Mouse (Mus musculus): Measurements from ENCODE around the gene Ckap2. TPM values are rescaled to one million over a fixed set of nuclear protein-coding genes. Genes with fewer than 3 reads are reported as not detected.

Ckap2 gene
- polyA plus RNA-seq (2012; rRNA removed), result 2.8 and 3.6 TPM in 2 replicates

DNA sequence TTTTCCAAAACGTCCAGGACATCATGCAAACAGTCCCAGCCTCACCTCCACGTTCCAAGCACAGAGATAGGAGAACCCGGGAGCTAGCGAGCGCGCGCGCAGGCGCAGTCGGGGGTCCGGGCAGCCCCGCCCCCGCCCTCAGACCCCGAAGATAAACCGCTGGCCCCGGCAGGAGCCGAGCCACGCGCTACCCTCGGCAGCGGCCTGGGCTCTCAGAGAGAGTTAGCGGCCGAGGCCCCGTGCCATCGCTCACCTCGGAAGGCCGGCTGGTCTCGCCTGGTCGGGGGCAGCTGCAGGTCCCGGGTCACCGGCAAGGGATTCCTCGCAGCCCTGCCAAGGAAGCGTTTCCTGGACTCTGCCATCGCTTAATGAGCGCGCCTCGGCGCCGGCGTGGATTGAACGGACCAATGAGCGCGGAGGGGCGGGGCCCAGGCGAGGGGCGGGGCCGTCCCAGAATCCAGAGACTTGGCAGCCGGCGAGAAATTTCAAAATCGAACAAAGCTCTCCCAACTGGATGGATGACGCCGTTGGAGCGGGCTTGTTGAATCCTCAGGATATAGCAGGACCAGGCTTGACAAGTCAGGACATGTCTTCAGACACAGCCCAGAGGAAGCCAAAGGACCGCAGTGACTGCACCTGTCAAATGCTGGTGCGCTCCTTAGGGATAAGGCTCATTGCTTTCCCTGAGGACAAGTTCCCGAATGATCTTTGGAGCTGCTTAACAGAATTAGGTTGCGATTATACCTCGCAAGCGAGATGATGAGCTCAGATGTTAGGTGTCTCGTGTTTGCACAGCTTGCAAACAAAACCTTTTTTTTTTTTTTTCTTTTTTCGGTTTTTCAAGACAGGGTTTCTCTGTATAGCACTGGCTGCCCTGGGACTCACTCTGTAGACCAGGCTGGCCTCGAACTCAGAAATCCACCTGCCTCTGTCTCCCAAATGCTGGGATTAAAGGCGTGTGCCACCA is at the start of gene Ckap2:
Gene Ckap2, minus strand, starts transcription at position 389 of the 967 bp plus-strand sequence.

DNA sequence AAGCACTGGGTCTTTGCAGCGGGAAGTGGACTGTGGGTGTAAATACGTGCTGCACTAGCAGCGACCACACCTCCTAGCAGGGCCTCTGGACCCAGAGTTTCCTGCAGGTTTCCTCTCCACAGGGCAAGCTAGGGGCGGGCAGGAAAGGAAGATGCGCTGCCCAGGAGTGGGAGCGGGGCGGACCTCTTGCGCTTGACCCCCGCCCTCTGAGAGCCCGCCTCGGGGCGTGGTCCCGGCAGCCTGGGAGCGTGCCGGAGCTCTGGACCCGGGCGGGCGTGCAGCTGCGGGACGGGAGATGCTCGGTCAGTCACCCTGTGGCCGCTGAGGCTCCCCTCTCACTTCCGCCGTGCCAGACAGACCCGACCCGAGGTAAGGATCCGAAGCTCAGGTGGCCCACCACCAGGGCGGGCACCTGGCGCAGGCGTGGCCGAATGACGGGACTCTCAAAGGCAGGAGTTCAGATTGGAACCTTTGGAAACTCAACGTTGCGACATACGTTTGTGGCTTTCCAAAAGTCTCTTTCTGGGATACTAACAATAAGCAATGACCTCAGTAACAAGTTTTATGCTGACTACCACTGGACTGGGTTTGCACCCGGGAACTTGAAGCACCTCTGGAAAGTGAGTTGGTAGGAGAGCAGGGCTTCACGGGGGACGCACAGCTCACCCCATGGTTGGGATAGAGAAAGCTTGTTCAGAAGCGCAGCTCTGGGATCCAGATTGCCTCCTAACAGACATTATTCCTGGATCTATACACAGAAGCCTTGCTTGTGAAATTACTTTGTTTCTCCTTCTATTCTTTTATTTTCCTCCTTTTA is 41.6 kb upstream of the Ckap2 start, which contains the start of gene Thsd1:
Gene Thsd1, plus strand, starts transcription at position 253 of the 817 bp plus-strand sequence.

DNA sequence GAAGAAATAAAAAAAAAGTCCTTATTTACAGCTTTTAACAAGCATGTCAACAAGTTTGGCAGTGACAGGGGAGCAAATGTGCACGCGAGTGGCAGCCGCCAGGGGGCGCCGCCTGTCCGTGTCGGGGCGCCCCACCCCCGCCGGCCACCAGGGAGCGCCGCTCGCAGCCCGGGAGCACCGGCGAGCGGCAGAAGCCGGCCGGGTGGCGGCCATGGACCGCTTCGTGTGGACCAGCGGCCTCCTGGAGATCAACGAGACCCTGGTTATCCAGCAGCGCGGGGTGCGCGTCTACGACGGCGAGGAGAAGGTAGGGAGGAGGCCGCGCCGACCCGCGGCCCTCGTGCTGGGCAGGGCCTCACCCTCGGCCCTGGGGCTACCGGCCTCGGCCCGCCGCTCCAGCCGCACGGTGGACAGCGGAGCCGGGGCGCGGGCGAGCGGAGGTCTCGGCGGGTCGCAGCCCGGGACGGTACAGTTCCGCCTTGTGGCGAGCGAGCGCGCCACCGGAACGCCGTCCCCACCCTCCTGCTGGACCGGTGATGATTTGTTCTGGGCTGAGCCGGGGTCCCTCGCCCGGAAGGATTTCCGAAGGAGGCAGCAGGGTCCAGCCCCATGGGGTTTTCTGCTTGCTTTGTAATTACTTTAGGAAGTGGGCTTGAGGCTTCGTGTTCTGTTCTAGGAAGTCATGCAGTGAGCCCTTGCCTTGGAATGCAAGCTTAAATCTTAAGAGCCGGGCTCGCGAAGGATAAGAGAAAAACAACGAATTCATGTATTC is 7.2 kb upstream of the Ckap2 start, which contains the start of gene Vps36:
Gene Vps36, plus strand, starts transcription at position 150 of the 772 bp plus-strand sequence.

DNA sequence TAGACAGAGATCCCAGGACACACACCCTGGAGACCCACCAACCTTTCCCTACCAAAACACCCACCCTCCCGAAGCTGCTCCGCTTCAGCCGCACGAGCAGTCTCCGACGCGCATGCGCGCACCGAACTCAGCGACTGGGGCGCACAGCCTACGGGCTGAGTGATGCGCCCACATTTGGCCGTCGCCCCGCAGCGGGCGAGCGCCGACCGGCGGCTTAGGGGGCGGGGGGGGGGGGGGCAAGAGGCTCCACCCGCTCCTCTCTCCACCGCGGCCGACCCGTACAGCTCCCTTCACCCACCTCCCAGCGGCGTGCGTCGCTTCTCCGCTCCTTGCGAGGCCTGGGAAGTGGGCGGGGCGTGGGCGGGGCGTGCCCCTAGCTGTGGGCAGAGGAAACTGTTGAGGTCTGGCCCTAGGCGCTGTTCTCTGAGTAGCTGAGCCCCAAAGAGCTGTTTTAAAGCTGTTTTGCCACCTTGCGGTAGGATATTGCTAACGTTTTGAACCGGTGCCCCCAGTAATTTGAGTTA is 19.5 kb downstream of the Ckap2 start, which contains the start of gene Nek3:
Gene Nek3, minus strand, starts transcription at position 356 of the 524 bp plus-strand sequence.

DNA sequence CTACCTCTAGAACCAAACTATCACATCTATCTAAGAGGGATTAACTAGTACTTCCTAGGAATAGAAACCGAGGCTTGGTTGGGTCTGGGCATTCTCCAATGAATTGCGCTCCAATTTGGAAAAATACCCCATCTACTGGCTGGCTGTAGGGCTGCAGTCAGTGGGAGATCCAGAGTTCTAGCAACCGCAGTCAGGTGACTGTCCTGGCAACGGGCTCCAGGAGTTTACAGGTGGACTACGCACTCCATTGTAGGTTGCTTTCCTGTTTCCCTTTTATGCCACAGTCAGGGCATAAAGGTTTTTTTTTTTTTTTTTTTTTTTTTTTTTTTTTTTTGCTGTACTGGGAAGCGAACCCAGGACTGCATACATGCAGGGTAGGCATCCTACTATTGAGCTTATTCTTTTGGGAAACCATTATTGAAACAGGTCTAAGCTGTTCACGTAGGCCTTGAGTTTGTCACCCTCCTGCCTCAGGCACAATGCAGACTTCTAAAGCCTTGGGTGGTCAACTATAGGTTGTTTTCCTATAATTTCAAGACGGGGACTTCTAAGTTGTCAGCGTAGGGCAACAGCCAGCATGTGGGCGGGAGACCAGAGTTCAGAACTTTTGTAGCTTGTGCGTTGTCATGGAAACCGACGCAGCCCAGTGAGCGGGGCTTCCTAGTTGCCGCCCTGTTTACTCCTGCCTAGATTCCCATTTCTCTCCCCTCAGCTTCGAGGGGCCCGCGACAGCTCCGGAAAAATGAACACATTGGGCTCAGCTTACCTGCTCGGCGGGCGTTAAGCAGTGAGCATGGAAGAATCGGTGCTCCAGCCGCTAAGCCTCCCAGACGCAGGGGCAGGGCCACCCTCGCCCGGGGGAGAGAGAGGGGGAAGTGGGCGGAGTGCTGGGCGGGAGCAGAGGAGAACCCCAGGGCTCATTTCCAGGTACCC is 61.1 kb downstream of the Ckap2 start, which contains the start of gene Nek5:
Gene Nek5, minus strand, starts transcription at position 834 of the 933 bp plus-strand sequence.

Other genes starting within 250 kb of the Ckap2 start
- not detected in 2 replicates for gene Defb35, start 247.5 kb downstream of the Ckap2 start, polyA plus RNA-seq (2012; rRNA removed)
- not detected in 2 replicates for gene Defb13, start 239.1 kb downstream of the Ckap2 start, polyA plus RNA-seq (2012; rRNA removed)
- gene Fam90a1a, start 227.1 kb downstream of the Ckap2 start, polyA plus RNA-seq (2012; rRNA removed), result 0.35 and 0.60 TPM in 2 replicates
- gene Ccdc70, start 216.0 kb downstream of the Ckap2 start, polyA plus RNA-seq (2012; rRNA removed), result not detected in 2 replicates
- 0.20 and 0.31 TPM in 2 replicates for gene Atp7b, start 125.5 kb downstream of the Ckap2 start, polyA plus RNA-seq (2012; rRNA removed)
- 3.5 and 4.8 TPM in 2 replicates for gene Alg11, start 125.1 kb downstream of the Ckap2 start, polyA plus RNA-seq (2012; rRNA removed)
- gene Nek5, start 60.8 kb downstream of the Ckap2 start, polyA plus RNA-seq (2012; rRNA removed), result 1.3 and 2.0 TPM in 2 replicates
- 0.88 and 1.4 TPM in 2 replicates for gene Nek3, start 19.4 kb downstream of the Ckap2 start, polyA plus RNA-seq (2012; rRNA removed)
- gene Vps36, start 7.0 kb upstream of the Ckap2 start, polyA plus RNA-seq (2012; rRNA removed), result 6.0 and 8.2 TPM in 2 replicates
- gene Thsd1, start 41.5 kb upstream of the Ckap2 start, polyA plus RNA-seq (2012; rRNA removed), result 5.4 and 6.3 TPM in 2 replicates
- gene Tpte, start 97.6 kb upstream of the Ckap2 start, polyA plus RNA-seq (2012; rRNA removed), result 0.06 TPM in 1 of 2 replicates, not detected in the other
- 4.0 and 4.4 TPM in 2 replicates for gene Slc25a15, start 212.8 kb upstream of the Ckap2 start, polyA plus RNA-seq (2012; rRNA removed)
- gene Mrps31, start 225.5 kb upstream of the Ckap2 start, polyA plus RNA-seq (2012; rRNA removed), result 2.6 and 2.7 TPM in 2 replicates